Mouse (Mus musculus): ENCODE results near the gene Macrod2.

DNA sequence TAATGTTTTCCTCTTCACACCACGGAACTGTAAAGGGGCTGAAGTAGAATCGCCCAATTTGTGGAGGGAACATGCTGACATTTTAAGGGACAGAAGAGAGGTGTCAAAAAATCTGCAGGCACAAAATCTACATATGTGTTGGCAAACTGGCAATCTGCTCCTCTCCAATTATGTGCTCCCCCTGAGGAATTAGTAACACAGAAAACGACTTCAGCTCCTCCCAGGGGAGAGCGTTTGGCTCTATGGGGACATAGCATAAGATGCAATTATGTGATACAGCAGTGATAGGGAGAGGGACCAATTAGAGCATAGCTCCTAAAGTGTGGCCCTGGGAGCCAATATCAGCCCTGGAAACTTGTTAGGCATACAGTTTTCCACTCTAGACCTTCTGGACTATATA, 1317.2 kb downstream of the Macrod2 start:
- TF ChIP-seq CTCF (IDR thresholded peaks at IDR 0.05; ENCODE audit: control insufficient read depth, insufficient read depth, insufficient read length) (no peak), MYOG (IDR thresholded peaks at IDR 0.05; ENCODE audit: control insufficient read depth, extremely low read depth, insufficient read length) (no peak), USF1 (IDR thresholded peaks at IDR 0.05; ENCODE audit: low read depth) (no peak), FOSL1 (IDR thresholded peaks at IDR 0.05; ENCODE audit: insufficient read depth, low read length, poor library complexity, severe bottlenecking) (no peak)

Data from C2C12 (cell line).